Mouse (Mus musculus) forebrain, postnatal 0 days (tissue): ENCODE data around the gene Fth1. TPM values are rescaled to one million over a fixed set of nuclear protein-coding genes. Genes with fewer than 3 reads are reported as not detected.
"Not testable (repeated sequence)": the region's sequence is repeated elsewhere in the genome, so short reads cannot be mapped to it uniquely, and the experiment has no call there.

Experiments used
- ATAC-seq: fragments of 200-750 bp; cut with Nextera tagmentation; 2 replicates; pipeline ENCODE4 v1.8.0; 2017; ENCODE audit warnings: mild to moderate bottlenecking, moderate library complexity
- DNase-seq: peaks from one replicate; pipeline ENCODE4 v3.0.0-alpha.2; 2015
- H3K27ac ChIP-seq: fragments of 300-500 bp; sonication (generic); 2 replicates; pipeline ENCODE4 v1.5.1; 2014; ENCODE audit warnings: low read depth, mild to moderate bottlenecking, antibody characterized with exemption, low read length, moderate library complexity, mixed read lengths
- H3K27me3 ChIP-seq: fragments of 300-500 bp; sonication (generic); 2 replicates; pipeline ENCODE4 v1.6.1; 2014; ENCODE audit warnings: mild to moderate bottlenecking, low read length, mixed read lengths; ENCODE audit not compliant: insufficient read depth
- H3K36me3 ChIP-seq: fragments of 300-500 bp; sonication (generic); 2 replicates; pipeline ENCODE4 v1.6.1; 2014; ENCODE audit warnings: mild to moderate bottlenecking, moderate library complexity; ENCODE audit not compliant: insufficient read depth
- H3K4me1 ChIP-seq: fragments of 300-500 bp; sonication (generic); 2 replicates; pipeline ENCODE4 v1.6.1; 2014; ENCODE audit warnings: antibody characterized with exemption; ENCODE audit not compliant: insufficient read depth
- H3K4me2 ChIP-seq: fragments of 300-500 bp; sonication (generic); 2 replicates; pipeline ENCODE4 v1.6.1; 2014; ENCODE audit warnings: low read depth, mild to moderate bottlenecking, moderate library complexity
- H3K4me3 ChIP-seq: fragments of 300-500 bp; sonication (generic); 2 replicates; pipeline ENCODE4 v1.5.1; 2014; ENCODE audit warnings: low read depth, low read length, mixed read lengths
- H3K9ac ChIP-seq: fragments of 300-500 bp; sonication (generic); 2 replicates; pipeline ENCODE4 v1.6.1; 2014; ENCODE audit warnings: mild to moderate bottlenecking
- H3K9me3 ChIP-seq: fragments of 300-500 bp; sonication (generic); 2 replicates; pipeline ENCODE4 v1.6.1; 2016; ENCODE audit warnings: low read length
- CTCF ChIP-seq: sonication (generic); IDR thresholded peaks from 2 replicates; pipeline ENCODE4 v1.5.1; 2016; ENCODE audit warnings: antibody characterized with exemption, control low read depth, low read depth
- WGBS: fragments of 180-500 bp; shearing (Covaris S2); extraction: QIAGEN DNeasy Blood & Tissue Kit; methylation state at CpG from one replicate; pipeline ENCODE4 v1.1.7; 2014; 5-methylcytosine and 5-hydroxymethylcytosine counted together
- polyA plus RNA-seq: library from polyadenylated mRNA; unstranded; fragments of >200 nt; fragmentation: Nextera tagmentation; extraction: Ambion mirVana; gene quantifications from 2 replicates; pipeline ENCODE4 v1.2.1, GENCODE M21; 2015
- total RNA-seq: library from RNA; depleted of rRNA; stranded (reverse); fragments of >200 nt; gene quantifications from 2 replicates; pipeline ENCODE4 v1.2.3, GENCODE M21; 2014

Gene Fth1
- total and polyA plus RNA-seq, 2 experiments from 2014 or later, result 300 to 2,984 TPM

GRCm38 (mm10) chr19:9964205-9964916, 16.0 kb upstream of the Fth1 start:
- no peaks in the 10 kb centered on the region for H3K36me3 ChIP-seq
- H3K4me1 ChIP-seq, result no peaks in the 10 kb centered on the region
- ATAC-seq (no peak; the same call in 1 of the 2 replicates), DNase-seq (no peak)
- no peak overlapping the region for H3K9ac ChIP-seq
- H3K9me3 ChIP-seq, result no peaks in the 10 kb centered on the region
- no peak overlapping the region for H3K4me3 ChIP-seq
- H3K27ac ChIP-seq, result no peak overlapping the region
- H3K4me2 ChIP-seq, result no peak overlapping the region
- 30% methylated on average over 7 of the region's 7 CpGs for WGBS
- no peaks in the 10 kb centered on the region for H3K27me3 ChIP-seq
- no peak for TF ChIP-seq CTCF

GRCm38 (mm10) chr19:9966096-9966867, 14.1 kb upstream of the Fth1 start:
- ATAC-seq, result no peak
- H3K27me3 ChIP-seq, result no peaks in the 10 kb centered on the region
- H3K27ac ChIP-seq, result no peak overlapping the region
- WGBS, result 50% methylated on average over 2 of the region's 2 CpGs
- TF ChIP-seq CTCF, result no peak
- H3K36me3 ChIP-seq, result no peaks in the 10 kb centered on the region
- no peak overlapping the region for H3K4me2 ChIP-seq
- no peak overlapping the region for H3K4me3 ChIP-seq
- DNase-seq, result no peak
- no peak overlapping the region for H3K9ac ChIP-seq
- H3K9me3 ChIP-seq, result no peaks in the 10 kb centered on the region
- no peaks in the 10 kb centered on the region for H3K4me1 ChIP-seq

GRCm38 (mm10) chr19:9968081-9968787, 12.2 kb upstream of the Fth1 start:
- DNase-seq (no peak), ATAC-seq (no peak)
- WGBS, result 83% methylated on average over 8 of the region's 10 CpGs
- no peak overlapping the region for H3K4me2 ChIP-seq
- no peaks in the 10 kb centered on the region for H3K4me1 ChIP-seq
- no peaks in the 10 kb centered on the region for H3K27me3 ChIP-seq
- H3K27ac ChIP-seq, result no peak overlapping the region
- no peak for TF ChIP-seq CTCF
- no peak overlapping the region for H3K9ac ChIP-seq
- no peaks in the 10 kb centered on the region for H3K9me3 ChIP-seq
- H3K4me3 ChIP-seq, result no peak overlapping the region
- H3K36me3 ChIP-seq, result no peaks in the 10 kb centered on the region

- H3K9me3 ChIP-seq, H3K4me2 ChIP-seq, DNase-seq, ATAC-seq, H3K4me3 ChIP-seq, H3K27me3 ChIP-seq, H3K27ac ChIP-seq, H3K4me1 ChIP-seq, H3K9ac ChIP-seq, H3K36me3 ChIP-seq: not testable (repeated sequence)
- whole genome bisulfite sequencing, result 74% methylated on average over 2 of the region's 2 CpGs
Measured at GRCm38 (mm10) chr19:9974853-9975252, 5.5 kb upstream of the Fth1 start.

GRCm38 (mm10) chr19:9977085-9977484, 3.3 kb upstream of the Fth1 start:
- DNase-seq (no peak), ATAC-seq (no peak)
- H3K4me2 ChIP-seq, result no peak overlapping the region
- H3K4me3 ChIP-seq, result no peak overlapping the region
- H3K36me3 ChIP-seq, result no peaks in the 10 kb centered on the region
- H3K9ac ChIP-seq, result no peak overlapping the region
- no peak overlapping the region for H3K27ac ChIP-seq
- 90% methylated on average over 10 of the region's 10 CpGs for whole genome bisulfite sequencing
- TF ChIP-seq CTCF, result no peak
- no peaks in the 10 kb centered on the region for H3K27me3 ChIP-seq
- no peaks in the 10 kb centered on the region for H3K9me3 ChIP-seq
- H3K4me1 ChIP-seq, result peaks cover 11% of the 10 kb centered on the region

GRCm38 (mm10) chr19:9978431-9978951, 1.9 kb upstream of the Fth1 start:
- H3K27ac ChIP-seq, result no peak overlapping the region
- H3K4me2 ChIP-seq, result no peak overlapping the region
- TF ChIP-seq CTCF, result no peak
- peaks cover 12% of the 10 kb centered on the region for H3K4me1 ChIP-seq
- WGBS, result 49% methylated on average over 5 of the region's 5 CpGs
- DNase-seq, result no peak
- no peaks in the 10 kb centered on the region for H3K36me3 ChIP-seq
- no peak for ATAC-seq
- H3K9me3 ChIP-seq, result no peaks in the 10 kb centered on the region
- H3K9ac ChIP-seq, result no peak overlapping the region
- H3K27me3 ChIP-seq, result no peaks in the 10 kb centered on the region
- H3K4me3 ChIP-seq, result no peak overlapping the region
